Mouse (Mus musculus) gastrocnemius, postnatal 10 days (tissue): ENCODE results near the gene Numbl. TPM values are rescaled to one million over a fixed set of nuclear protein-coding genes. Genes with fewer than 3 reads are reported as not detected.
A peak's percentile ranks its signal among the peaks of the same experiment; 100 is the strongest.
"Not testable (repeated sequence)": the region's sequence is repeated elsewhere in the genome, so short reads cannot be mapped to it uniquely, and the experiment has no call there.

Experiments
- DNase-seq: peaks from one replicate; pipeline ENCODE4 v3.0.0; 2021; ENCODE audit warnings: mixed read lengths
- long read RNA-seq, 2 experiments: library from polyadenylated mRNA; stranded (forward); transcript quantifications; one replicate each; pipeline ENCODE4 v2.0.0; 2021
- total RNA-seq, 2 experiments: library from RNA; stranded (reverse); gene quantifications; 2 replicates each; pipeline ENCODE4 v1.2.3; 2021

Gene Numbl
- 10 to 100 TPM; 14.7 to 17.0 TPM for total RNA-seq
- long read RNA-seq, experiment 1, transcript Numbl-201 (10 exons, 2,760 nt), result major isoform, 13 of 17 reads
- long read RNA-seq, experiment 1, partial matches to known transcripts, result 0 of 17 reads
- long read RNA-seq, experiment 1, other reads (novel, unspliced or antisense), result 2 of 17 reads
- long read RNA-seq, experiment 2, partial matches to known transcripts, result 1 of 5 reads
- long read RNA-seq, experiment 2, other reads (novel, unspliced or antisense), result 1 of 5 reads

- peak; percentile 97 for DNase-seq
Measured at GRCm38 (mm10) chr7:27258205-27258899, at the start of gene Numbl. Gene Numbl, plus strand, starts transcription at chr7:27258433.

GRCm38 (mm10) chr7:27212626-27213025, 45.6 kb upstream of the Numbl start:
- DNase-seq, result no peak

- DNase-seq, result no peak
Measured at GRCm38 (mm10) chr7:27218586-27218985, 39.6 kb upstream of the Numbl start.

DNA sequence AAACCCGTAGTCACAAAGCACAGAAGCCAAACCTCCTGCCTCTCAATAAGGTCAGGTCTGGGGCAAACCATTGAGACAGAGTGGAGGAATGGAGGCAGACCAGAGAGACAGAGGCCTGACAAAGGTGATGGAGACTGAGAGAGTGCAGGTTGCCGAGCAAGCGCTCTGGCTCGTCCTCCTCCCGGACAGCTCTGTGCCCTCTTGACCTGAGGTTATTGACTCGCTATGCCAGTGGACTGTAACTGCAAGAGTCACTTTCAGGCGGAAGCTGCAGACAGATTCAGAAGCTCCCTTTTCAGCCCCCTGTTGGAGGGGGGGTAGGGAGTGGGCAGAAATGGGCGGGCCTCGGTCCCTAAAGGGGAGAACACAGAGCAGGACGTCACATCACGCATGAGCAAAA, 38.3 kb upstream of the Numbl start:
- no peak for DNase-seq

DNA sequence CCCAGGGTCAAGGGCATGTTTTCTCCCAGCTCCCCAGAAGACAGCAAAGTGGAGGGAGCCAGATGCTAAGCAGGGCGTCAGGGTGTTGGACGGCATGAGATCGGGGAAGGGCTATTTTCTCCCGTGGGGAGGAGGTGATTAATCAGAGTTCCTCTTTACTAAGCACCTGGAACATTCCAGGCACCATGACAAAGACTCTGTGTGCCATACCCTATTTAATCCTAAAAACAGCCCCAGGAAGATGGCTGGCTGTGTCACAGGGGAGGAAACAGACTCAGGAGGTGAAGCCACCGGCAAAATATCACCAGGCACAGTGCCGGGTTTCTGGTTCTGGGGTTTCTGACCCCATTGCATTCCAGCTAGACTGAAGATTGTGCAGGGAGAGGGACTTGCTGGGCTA, 36.3 kb upstream of the Numbl start:
- DNase-seq, result no peak

- DNase-seq, result no peak
Measured at GRCm38 (mm10) chr7:27222538-27222937, 35.7 kb upstream of the Numbl start.

GRCm38 (mm10) chr7:27224877-27225575, 33.2 kb upstream of the Numbl start:
- DNase-seq, result peak; percentile 46

DNA sequence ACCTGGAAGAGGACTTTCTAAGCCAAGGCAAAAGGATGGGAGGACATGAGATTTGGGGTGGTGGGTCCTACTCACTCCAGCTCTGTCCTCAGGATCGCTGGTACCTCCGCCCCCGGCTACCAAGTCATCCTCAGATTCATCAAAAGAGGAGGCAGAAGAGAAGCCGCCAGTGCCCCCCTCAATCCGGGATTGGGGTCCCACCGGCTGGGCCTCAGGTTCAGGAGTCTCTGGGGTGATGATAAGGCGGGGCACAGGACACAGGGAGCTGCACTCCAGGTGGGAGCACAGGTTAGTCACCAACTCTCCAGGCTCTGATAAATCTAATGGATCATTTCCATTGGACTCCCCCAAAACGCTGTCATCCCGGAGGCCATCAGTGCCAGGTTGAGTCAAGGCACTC, 31.0 kb upstream of the Numbl start:
- DNase-seq, result no peak

- DNase-seq, result no peak
Measured at GRCm38 (mm10) chr7:27227676-27228075, 30.6 kb upstream of the Numbl start.

- DNase-seq, result peak; percentile 86
Measured at GRCm38 (mm10) chr7:27228281-27228821, 29.9 kb upstream of the Numbl start, which contains the start of gene Itpkc. Gene Itpkc, minus strand, starts transcription at chr7:27228661.

GRCm38 (mm10) chr7:27228865-27229264, 29.4 kb upstream of the Numbl start:
- no peak for DNase-seq

GRCm38 (mm10) chr7:27230781-27231180, 27.5 kb upstream of the Numbl start:
- no peak for DNase-seq

DNA sequence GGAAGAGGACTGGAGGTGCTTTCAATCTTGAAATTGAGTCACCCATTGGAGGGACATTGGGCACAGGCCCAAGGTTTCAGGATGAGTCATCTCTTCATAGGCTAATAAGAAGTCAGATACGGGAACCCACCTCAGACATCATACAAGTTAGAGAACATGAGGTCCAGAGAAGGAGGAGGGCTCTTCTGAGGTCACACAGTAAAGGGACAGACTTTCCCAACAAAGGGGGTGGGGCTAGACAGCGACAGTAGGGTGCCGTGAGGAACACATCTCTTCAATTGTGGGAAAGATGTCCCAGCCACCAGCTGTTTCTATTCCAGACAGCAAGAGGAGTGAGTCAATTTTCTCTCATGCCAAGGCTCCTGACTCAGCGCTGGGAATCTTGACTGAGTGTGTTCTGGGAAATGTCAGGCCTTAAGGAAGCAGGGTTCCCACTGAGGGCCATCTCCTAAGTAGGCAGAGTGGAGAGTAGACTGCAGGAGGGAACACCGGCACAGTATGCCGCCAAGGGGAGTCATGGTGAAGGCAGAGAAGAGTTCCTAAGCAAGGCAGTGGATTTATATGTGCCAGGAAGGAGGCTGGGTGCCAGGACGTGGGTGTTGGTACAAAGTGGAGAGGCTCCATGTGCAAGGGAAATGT, 26.4 kb upstream of the Numbl start:
- no peak for DNase-seq

DNA sequence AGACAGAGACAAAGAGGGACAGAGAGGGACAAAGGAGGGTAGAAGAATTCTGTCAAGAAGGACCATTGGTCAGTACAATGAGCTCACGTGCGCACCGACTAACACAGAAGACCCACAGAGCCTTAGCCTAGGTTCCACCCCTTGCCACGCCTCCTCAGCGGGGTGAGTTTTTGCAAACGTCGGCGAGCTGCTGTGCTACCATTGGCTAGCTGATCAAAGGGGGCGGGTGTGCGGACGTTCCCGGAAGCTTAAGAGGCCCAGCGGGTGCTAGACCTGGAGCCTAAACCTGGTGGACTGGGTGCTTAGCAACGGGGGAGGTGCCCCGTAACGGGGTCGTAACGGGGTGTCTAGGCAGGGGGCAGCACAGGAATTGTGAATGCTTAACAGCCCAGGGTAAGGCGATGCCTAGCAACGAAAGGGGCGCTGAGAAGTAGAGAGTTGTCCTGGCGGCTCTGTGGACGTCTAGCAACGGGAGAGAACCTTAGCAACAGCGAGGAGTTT, 25.4 kb upstream of the Numbl start, which contains the start of gene Coq8b:
Gene Coq8b, plus strand, starts transcription at position 243 of the 501 bp plus-strand sequence.
- DNase-seq, result peak; percentile 86

DNA sequence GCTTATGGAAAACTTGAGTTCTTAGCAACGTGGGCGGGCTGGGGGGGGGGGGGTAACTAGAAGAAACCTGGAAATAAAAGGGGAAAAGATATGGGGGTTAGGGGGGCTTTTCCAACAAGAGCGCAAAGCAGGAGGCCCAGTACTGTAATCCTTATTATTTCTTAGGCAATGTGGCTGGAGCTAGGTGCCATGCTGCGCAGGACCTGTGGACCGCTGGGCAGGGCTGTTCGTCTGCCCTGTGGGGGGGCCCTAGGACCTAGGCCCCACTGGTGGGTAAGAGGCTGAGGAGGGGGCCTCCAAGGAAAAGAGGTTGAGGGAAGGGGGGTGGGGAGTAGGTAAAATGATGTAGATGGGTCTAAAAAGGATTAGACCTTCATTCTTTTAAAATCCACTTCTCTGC, 24.9 kb upstream of the Numbl start:
- no peak for DNase-seq

- DNase-seq, result no peak
Measured at GRCm38 (mm10) chr7:27235726-27236125, 22.5 kb upstream of the Numbl start.

- no peak for DNase-seq
Measured at GRCm38 (mm10) chr7:27237527-27237926, 20.7 kb upstream of the Numbl start.

- DNase-seq, result no peak
Measured at GRCm38 (mm10) chr7:27238568-27238967, 19.7 kb upstream of the Numbl start.

DNA sequence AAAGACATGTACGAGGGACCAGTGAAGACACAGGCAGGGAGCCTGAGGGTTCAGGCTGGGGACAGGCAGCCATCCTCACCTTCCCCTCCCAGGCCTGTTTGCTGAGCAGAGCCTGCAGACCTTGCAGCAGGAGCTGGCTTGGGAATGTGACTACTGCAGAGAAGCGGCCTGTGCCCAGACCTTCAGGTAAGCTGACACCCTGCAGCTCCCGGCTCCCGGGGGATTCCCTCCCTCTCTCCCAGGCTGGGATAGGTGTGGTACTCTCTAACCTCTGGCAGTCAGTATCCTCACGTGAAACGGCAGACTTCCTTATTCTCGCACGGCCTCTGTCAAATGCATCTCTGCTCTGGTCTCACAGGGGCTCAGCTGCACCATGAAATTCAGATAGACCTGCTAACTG, 15.0 kb upstream of the Numbl start:
- DNase-seq, result no peak

GRCm38 (mm10) chr7:27244088-27244487, 14.1 kb upstream of the Numbl start:
- not testable (repeated sequence) for DNase-seq

- DNase-seq, result no peak
Measured at GRCm38 (mm10) chr7:27249146-27249545, 9.1 kb upstream of the Numbl start.

DNA sequence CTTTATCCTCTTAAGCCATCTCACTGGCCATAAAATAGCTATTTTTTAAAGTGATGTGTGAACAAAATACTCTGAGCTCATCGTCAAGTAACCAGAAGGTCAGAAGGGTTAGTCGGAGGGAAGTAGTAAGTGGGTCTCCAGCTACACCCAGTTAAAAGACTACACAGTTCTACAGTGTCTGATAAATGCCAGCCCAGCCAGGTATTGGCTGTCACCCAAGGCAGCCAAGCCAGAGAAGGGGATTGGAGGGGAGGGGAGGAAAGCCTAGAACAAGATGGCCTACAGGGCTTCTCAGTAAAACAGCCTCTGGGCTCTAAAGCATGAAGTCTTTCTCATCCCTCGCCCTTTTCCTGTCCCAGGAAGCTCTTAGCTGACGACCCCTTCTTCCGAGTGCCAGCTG, 8.3 kb upstream of the Numbl start:
- DNase-seq, result no peak
